Mouse (Mus musculus) heart, postnatal 0 days (tissue): ENCODE measurements around the gene Creb1.

Experiments used
- CTCF ChIP-seq: IDR thresholded peaks from 2 replicates; pipeline ENCODE4 v1.5.1; 2016; ENCODE audit warnings: antibody characterized with exemption, control low read depth, low read depth
- EP300 ChIP-seq: IDR thresholded peaks from 2 replicates; pipeline ENCODE4 v1.6.1; 2016; ENCODE audit warnings: antibody characterized with exemption, low read depth

DNA sequence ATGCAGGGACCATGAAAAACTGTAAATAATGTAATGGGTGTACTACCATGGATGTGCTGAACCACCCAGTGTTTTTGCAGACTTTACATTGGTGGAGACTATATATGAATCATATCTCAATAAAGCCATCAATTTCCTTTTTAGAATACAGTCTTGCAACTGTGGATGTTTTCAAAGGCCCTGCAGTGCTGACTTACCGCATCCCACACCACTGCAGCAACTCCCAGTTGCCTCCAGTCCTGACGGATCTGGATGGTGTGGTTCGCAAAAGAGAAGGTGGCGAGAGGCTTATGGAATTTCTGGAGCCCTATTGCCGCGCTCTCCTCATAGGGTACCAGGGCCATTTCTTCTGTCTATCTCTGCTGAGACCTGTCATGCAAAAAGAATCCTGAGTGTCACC is 83.6 kb downstream of the Creb1 start:
- TF ChIP-seq EP300 (no peak), CTCF (no peak)
